Mouse (Mus musculus): ENCODE measurements around the gene Csf3.
A peak's percentile ranks its signal among the peaks of the same experiment; 100 is the strongest.

Csf3 gene

GRCm38 (mm10) chr11:98750351-98751201 is 49.5 kb downstream of the Csf3 start:
- peak; percentile 89 to 92 for DNase-seq

DNA sequence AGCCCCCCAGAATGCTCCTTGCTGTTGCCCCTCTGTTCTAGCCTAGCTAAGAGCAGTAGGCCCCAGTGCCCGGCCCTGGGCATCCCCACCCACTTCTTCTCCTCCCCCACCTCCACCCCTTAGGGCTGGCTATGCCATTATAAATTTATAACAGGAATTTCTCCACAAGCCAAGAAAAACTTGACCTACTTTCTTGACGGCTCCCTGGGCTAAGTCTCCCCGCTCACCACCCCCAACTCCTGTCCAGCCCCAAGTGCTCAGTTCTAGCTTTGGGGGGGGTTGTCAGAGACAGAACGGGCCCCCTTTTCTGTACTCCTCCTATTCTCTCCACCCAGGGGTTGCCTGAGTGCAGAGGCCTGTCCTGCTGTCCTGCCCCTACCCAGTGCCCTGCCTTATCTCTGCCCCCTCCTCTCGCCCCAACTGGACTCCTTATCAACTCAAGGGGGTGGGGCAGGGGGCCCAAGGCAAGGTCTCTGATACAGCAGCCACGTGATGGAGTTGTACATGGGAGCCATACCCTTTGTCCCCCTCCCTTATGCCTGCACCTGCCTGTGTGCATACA is 50.2 kb downstream of the Csf3 start:
- DNase-seq = peak; percentile 68 to 70

- peak in 1 of 2 experiments; percentile 46 for DNase-seq
Measured at GRCm38 (mm10) chr11:98752562-98753140, 51.6 kb downstream of the Csf3 start.

All from kidney, postnatal 25 days (tissue).